Mouse (Mus musculus): ENCODE data around the gene Gata3.

Gata3 gene

GRCm38 (mm10) chr2:9886031-9886430 lies 3.8 kb downstream of the Gata3 start:
- no peak for DNase-seq (ENCODE audit: low read depth, low spot score)

GRCm38 (mm10) chr2:9885217-9885770 lies 4.5 kb downstream of the Gata3 start:
- DNase-seq (ENCODE audit: low read depth, low spot score), result no peak

- DNase-seq (ENCODE audit: low read depth, low spot score), result no peak
Observed at GRCm38 (mm10) chr2:9884533-9885216, 5.2 kb downstream of the Gata3 start.

GRCm38 (mm10) chr2:9883803-9884532 lies 5.9 kb downstream of the Gata3 start:
- DNase-seq (ENCODE audit: low read depth, low spot score), result no peak

- peak; percentile 49 for DNase-seq (ENCODE audit: low read depth, low spot score)
Observed at GRCm38 (mm10) chr2:9882926-9883802, 6.7 kb downstream of the Gata3 start.

GRCm38 (mm10) chr2:9882371-9882925 lies 7.4 kb downstream of the Gata3 start:
- peak; percentile 53 for DNase-seq (ENCODE audit: low read depth, low spot score)

- DNase-seq (ENCODE audit: low read depth, low spot score), result peak; percentile 57
Observed at GRCm38 (mm10) chr2:9881611-9882023, 8.2 kb downstream of the Gata3 start.

- DNase-seq (ENCODE audit: low read depth, low spot score), result no peak
Observed at GRCm38 (mm10) chr2:9881051-9881591, 8.7 kb downstream of the Gata3 start, which contains the start of gene 4930412O13Rik. 4930412O13Rik (plus strand) TSS chr2:9881252.

- DNase-seq (ENCODE audit: low read depth, low spot score), result no peak
Observed at GRCm38 (mm10) chr2:9880271-9880670, 9.6 kb downstream of the Gata3 start.

- DNase-seq (ENCODE audit: low read depth, low spot score), result peak; percentile 98
Observed at GRCm38 (mm10) chr2:9879493-9879892, 10.3 kb downstream of the Gata3 start.

- no peak for DNase-seq (ENCODE audit: low read depth, low spot score)
Observed at GRCm38 (mm10) chr2:9879092-9879491, 10.7 kb downstream of the Gata3 start.

- DNase-seq (ENCODE audit: low read depth, low spot score), result peak; percentile 83
Observed at GRCm38 (mm10) chr2:9878564-9879081, 11.2 kb downstream of the Gata3 start.

- no peak for DNase-seq (ENCODE audit: low read depth, low spot score)
Observed at GRCm38 (mm10) chr2:9877966-9878563, 11.8 kb downstream of the Gata3 start.

- DNase-seq (ENCODE audit: low read depth, low spot score), result no peak
Observed at GRCm38 (mm10) chr2:9877326-9877690, 12.5 kb downstream of the Gata3 start.

GRCm38 (mm10) chr2:9876621-9877325 lies 13.1 kb downstream of the Gata3 start:
- DNase-seq (ENCODE audit: low read depth, low spot score), result no peak

- no peak for DNase-seq (ENCODE audit: low read depth, low spot score)
Observed at GRCm38 (mm10) chr2:9875676-9876357, 14.0 kb downstream of the Gata3 start.

- no peak for DNase-seq (ENCODE audit: low read depth, low spot score)
Observed at GRCm38 (mm10) chr2:9875220-9875619, 14.6 kb downstream of the Gata3 start.

GRCm38 (mm10) chr2:9874467-9875219 lies 15.2 kb downstream of the Gata3 start:
- no peak for DNase-seq (ENCODE audit: low read depth, low spot score)

GRCm38 (mm10) chr2:9873757-9874156 lies 16.1 kb downstream of the Gata3 start:
- DNase-seq (ENCODE audit: low read depth, low spot score), result no peak
